Mouse (Mus musculus) left cerebral cortex, adult 18-20 months (tissue): ENCODE data around the gene Gpr55. TPM values are rescaled to one million over a fixed set of nuclear protein-coding genes. Genes with fewer than 3 reads are reported as not detected.

ENCODE experiments used
- total RNA-seq, 2 experiments: library from RNA; stranded (reverse); gene quantifications; 2 replicates each; pipeline ENCODE4 v1.2.3; 2021

Gpr55 gene
- total RNA-seq, 2 experiments from 2014 or later = 0.09 to 0.14 TPM

Other genes starting within 250 kb of the Gpr55 start
- under 1 TPM; 0.19 to 0.63 TPM for gene A630001G21Rik, start 182.4 kb downstream of the Gpr55 start, total RNA-seq
- gene Cab39, start 167.6 kb downstream of the Gpr55 start, total RNA-seq = 100 to 1,000 TPM; 170 to 175 TPM
- 100 to 1,000 TPM; 731 to 809 TPM for gene Itm2c, start 66.7 kb downstream of the Gpr55 start, total RNA-seq
- 1 to 10 TPM; 5.2 to 7.7 TPM for gene 4933407L21Rik, start 32.5 kb downstream of the Gpr55 start, total RNA-seq
- gene Spata3, start 55.8 kb upstream of the Gpr55 start, total RNA-seq = under 1 TPM; 0.37 to 0.79 TPM
- gene 2810459M11Rik, start 84.9 kb upstream of the Gpr55 start, total RNA-seq = 10 to 100 TPM; 10.8 to 10.9 TPM
- gene Psmd1, start 103.4 kb upstream of the Gpr55 start, total RNA-seq = 100 to 1,000 TPM; 114 to 115 TPM
- gene Htr2b, start 151.0 kb upstream of the Gpr55 start, total RNA-seq = not detected
- 10 to 100 TPM in 1 of 2 experiments, 1 to 10 TPM in 1; 9.8 to 10.3 TPM for gene Gm21972, start 172.6 kb upstream of the Gpr55 start, total RNA-seq
- 10 to 100 TPM; 32.2 to 36.4 TPM for gene Armc9, start 193.8 kb upstream of the Gpr55 start, total RNA-seq